Mouse (Mus musculus): ENCODE measurements around the gene Prkca. TPM values are rescaled to one million over a fixed set of nuclear protein-coding genes. Genes with fewer than 3 reads are reported as not detected.

The Prkca gene
- polyA plus RNA-seq, 1 experiment: 2.2 TPM

DNA sequence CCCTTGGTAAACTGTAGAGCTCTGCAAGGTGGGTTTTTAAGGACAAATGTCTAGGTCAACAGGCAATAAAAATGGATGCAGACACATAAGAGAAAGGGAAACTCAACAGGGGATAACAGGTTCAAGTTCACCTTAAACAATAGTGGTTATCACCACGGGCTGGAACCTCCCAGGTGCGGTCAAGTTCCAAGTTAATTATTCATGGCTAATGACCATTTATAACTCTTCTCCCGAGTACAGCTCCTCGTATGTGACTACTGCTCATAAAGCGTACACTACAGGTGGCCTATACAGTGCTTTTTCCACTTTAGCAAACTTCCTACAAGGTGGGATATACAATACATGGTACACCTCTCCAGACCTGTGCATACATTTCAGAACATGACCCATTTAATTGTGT lies 33.9 kb downstream of the Prkca start:
- Histone ChIP-seq H3K4me3 (ENCODE audit: control insufficient read depth, low read depth, low read length) (no peak overlapping the region), H3K36me3 (ENCODE audit: control insufficient read depth, insufficient read depth, low read length) (no peaks in the 10 kb centered on the region), H3K27ac (ENCODE audit: control insufficient read depth, insufficient read depth, low read depth, low read length) (no peak overlapping the region), H3K27me3 (ENCODE audit: control insufficient read depth, insufficient read depth, low read length) (no peaks in the 10 kb centered on the region), H3K4me1 (ENCODE audit: control insufficient read depth, insufficient read depth, low read length) (peaks cover 7% of the 10 kb centered on the region)
- TF ChIP-seq CTCF (IDR thresholded peaks at IDR 0.05; ENCODE audit: control insufficient read depth, insufficient read depth, insufficient replicate concordance, low read depth, low read length): no peak
- no peak for TF ChIP-seq POLR2A (IDR thresholded peaks at IDR 0.05; ENCODE audit: control insufficient read depth, low read depth, low read length)

DNA sequence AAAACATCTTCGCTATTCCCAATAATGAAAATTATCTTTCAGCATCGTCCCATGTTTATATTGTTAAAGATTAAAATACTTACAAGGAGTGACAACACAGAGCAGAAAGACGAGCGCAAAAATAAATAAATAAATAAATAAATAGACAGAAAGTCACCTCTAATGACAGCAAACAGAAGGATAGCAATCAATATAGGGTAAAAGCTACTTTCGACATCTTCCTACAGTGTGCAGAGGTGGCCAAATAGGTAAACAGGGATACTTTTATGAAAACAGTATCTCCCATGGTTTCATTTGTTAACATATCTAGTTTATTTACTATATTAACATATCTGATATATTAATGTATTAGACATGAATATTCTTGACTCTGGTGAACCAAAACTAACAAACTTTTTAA lies 35.5 kb downstream of the Prkca start:
- no peaks in the 10 kb centered on the region for H3K27me3 ChIP-seq (ENCODE audit: control insufficient read depth, insufficient read depth, low read length)
- no peak for TF ChIP-seq CTCF (IDR thresholded peaks at IDR 0.05; ENCODE audit: control insufficient read depth, insufficient read depth, insufficient replicate concordance, low read depth, low read length)
- TF ChIP-seq POLR2A (IDR thresholded peaks at IDR 0.05; ENCODE audit: control insufficient read depth, low read depth, low read length): no peak
- no peak overlapping the region for H3K27ac ChIP-seq (ENCODE audit: control insufficient read depth, insufficient read depth, low read depth, low read length)
- H3K36me3 ChIP-seq (ENCODE audit: control insufficient read depth, insufficient read depth, low read length): no peaks in the 10 kb centered on the region
- H3K4me1 ChIP-seq (ENCODE audit: control insufficient read depth, insufficient read depth, low read length): peaks cover 7% of the 10 kb centered on the region
- H3K4me3 ChIP-seq (ENCODE audit: control insufficient read depth, low read depth, low read length): no peak overlapping the region

DNA sequence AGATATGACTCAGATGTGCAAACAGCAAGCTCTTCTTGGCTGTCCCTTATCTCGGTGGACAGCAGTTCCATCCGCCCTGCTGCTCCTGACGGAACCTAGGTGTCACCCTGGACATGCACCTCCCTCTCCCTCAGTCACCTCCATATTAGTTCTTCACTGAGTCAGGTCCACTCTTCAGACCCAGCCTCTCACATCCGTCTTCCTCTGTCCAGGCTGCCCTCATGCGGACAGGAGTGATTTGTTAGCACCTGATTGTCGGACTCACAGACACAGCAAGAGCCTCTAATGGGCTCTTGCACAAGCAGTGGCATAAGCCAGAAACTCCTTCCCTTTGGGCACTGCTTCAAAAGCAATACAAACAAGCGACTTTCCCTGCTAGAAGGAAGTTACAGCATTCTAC lies 36.5 kb downstream of the Prkca start:
- H3K27me3 ChIP-seq (ENCODE audit: control insufficient read depth, insufficient read depth, low read length): no peaks in the 10 kb centered on the region
- peaks cover 7% of the 10 kb centered on the region for H3K4me1 ChIP-seq (ENCODE audit: control insufficient read depth, insufficient read depth, low read length)
- no peak overlapping the region for H3K27ac ChIP-seq (ENCODE audit: control insufficient read depth, insufficient read depth, low read depth, low read length)
- no peak for TF ChIP-seq CTCF (IDR thresholded peaks at IDR 0.05; ENCODE audit: control insufficient read depth, insufficient read depth, insufficient replicate concordance, low read depth, low read length)
- TF ChIP-seq POLR2A (IDR thresholded peaks at IDR 0.05; ENCODE audit: control insufficient read depth, low read depth, low read length): no peak
- no peak overlapping the region for H3K4me3 ChIP-seq (ENCODE audit: control insufficient read depth, low read depth, low read length)
- H3K36me3 ChIP-seq (ENCODE audit: control insufficient read depth, insufficient read depth, low read length): no peaks in the 10 kb centered on the region

DNA sequence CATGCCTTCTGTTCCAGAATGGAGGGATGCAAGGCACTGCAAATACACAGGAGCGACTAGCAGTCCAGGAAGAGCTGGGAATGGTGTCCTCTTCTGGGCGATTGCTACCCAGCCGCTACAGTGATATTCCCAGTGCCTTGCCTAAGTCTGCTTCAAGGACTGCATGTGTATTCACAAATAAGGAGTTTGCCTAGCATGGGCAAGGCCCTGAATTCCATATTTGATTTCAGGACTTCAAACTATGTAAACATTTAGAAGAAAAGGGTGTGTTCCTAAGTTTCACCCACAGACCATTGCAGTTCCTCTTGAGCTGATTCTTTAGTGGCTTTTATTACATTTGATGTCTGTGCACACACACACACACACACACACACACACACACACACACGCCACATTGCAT lies 39.9 kb downstream of the Prkca start:
- no peak for TF ChIP-seq POLR2A (IDR thresholded peaks at IDR 0.05; ENCODE audit: control insufficient read depth, low read depth, low read length)
- TF ChIP-seq CTCF (IDR thresholded peaks at IDR 0.05; ENCODE audit: control insufficient read depth, insufficient read depth, insufficient replicate concordance, low read depth, low read length): no peak
- H3K27me3 ChIP-seq (ENCODE audit: control insufficient read depth, insufficient read depth, low read length): no peaks in the 10 kb centered on the region

DNA sequence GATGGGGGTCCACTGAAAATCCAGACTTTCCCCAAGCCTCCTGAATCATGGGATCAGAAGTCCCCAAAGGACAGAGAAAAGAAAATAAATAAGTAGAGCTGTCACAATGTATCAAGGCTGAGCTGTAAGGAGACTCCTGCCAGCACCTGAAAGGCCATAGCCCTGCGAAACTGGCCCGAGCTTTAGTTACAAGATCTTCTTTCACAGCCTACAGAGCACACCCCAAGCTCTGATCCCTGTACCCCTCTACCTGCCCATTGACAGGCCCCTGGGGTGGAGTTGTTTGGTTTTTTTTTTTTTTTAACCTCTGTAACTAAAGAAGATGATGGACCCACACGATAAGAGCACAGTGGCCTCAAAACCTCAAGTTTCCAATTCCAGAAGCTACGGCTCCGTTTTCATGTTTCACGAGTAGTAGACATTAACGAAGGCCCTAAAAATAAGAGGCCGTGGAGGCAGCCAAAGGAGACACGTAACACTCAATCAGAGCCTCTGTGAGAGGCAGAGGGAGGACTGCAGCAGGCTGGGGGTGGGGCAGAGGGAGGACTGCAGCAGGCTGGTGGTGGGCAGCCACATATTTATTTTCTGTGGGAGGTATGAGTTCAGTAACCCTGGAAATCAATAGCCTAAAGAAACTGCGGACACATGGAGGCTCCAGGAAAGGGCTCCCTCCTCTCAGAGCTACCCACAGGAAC lies 41.8 kb downstream of the Prkca start:
- no peaks in the 10 kb centered on the region for H3K27me3 ChIP-seq (ENCODE audit: control insufficient read depth, insufficient read depth, low read length)
- peaks cover 8% of the 10 kb centered on the region for H3K4me1 ChIP-seq (ENCODE audit: control insufficient read depth, insufficient read depth, low read length)
- H3K27ac ChIP-seq (ENCODE audit: control insufficient read depth, insufficient read depth, low read depth, low read length): no peak overlapping the region
- H3K36me3 ChIP-seq (ENCODE audit: control insufficient read depth, insufficient read depth, low read length): no peaks in the 10 kb centered on the region
- no peak for TF ChIP-seq CTCF (IDR thresholded peaks at IDR 0.05; ENCODE audit: control insufficient read depth, insufficient read depth, insufficient replicate concordance, low read depth, low read length)
- TF ChIP-seq POLR2A (IDR thresholded peaks at IDR 0.05; ENCODE audit: control insufficient read depth, low read depth, low read length): no peak
- no peak overlapping the region for H3K4me3 ChIP-seq (ENCODE audit: control insufficient read depth, low read depth, low read length)

More for the DNA sequence above, 39.9 kb downstream of the Prkca start:
- H3K4me3 ChIP-seq (ENCODE audit: control insufficient read depth, low read depth, low read length): no peak overlapping the region
- no peaks in the 10 kb centered on the region for H3K36me3 ChIP-seq (ENCODE audit: control insufficient read depth, insufficient read depth, low read length)
- H3K4me1 ChIP-seq (ENCODE audit: control insufficient read depth, insufficient read depth, low read length): peaks cover 11% of the 10 kb centered on the region
- H3K27ac ChIP-seq (ENCODE audit: control insufficient read depth, insufficient read depth, low read depth, low read length): no peak overlapping the region

DNA sequence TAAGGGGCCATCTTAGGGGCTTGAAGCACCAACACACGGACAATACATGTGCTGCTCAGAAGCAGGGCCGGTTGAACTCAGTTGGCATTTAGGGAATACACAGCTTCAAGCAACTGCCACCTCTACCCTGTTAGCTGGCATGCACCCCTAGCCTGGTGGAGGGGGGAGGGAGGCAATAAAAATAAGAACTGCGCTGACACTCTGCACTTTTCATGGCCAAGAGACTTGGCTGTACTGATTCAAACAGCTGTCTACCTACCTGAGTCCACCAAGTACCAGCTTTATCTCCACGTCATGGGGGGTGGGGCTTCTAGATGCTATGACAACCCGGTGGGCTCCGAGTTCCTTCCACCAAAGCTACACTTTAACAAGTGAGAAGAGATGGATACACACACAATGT lies 42.7 kb downstream of the Prkca start:
- TF ChIP-seq CTCF (IDR thresholded peaks at IDR 0.05; ENCODE audit: control insufficient read depth, insufficient read depth, insufficient replicate concordance, low read depth, low read length) (no peak), POLR2A (IDR thresholded peaks at IDR 0.05; ENCODE audit: control insufficient read depth, low read depth, low read length) (no peak)
- H3K27ac ChIP-seq (ENCODE audit: control insufficient read depth, insufficient read depth, low read depth, low read length): no peak overlapping the region
- no peaks in the 10 kb centered on the region for H3K36me3 ChIP-seq (ENCODE audit: control insufficient read depth, insufficient read depth, low read length)
- H3K27me3 ChIP-seq (ENCODE audit: control insufficient read depth, insufficient read depth, low read length): no peaks in the 10 kb centered on the region
- no peak overlapping the region for H3K4me3 ChIP-seq (ENCODE audit: control insufficient read depth, low read depth, low read length)
- peaks cover 7% of the 10 kb centered on the region for H3K4me1 ChIP-seq (ENCODE audit: control insufficient read depth, insufficient read depth, low read length)

DNA sequence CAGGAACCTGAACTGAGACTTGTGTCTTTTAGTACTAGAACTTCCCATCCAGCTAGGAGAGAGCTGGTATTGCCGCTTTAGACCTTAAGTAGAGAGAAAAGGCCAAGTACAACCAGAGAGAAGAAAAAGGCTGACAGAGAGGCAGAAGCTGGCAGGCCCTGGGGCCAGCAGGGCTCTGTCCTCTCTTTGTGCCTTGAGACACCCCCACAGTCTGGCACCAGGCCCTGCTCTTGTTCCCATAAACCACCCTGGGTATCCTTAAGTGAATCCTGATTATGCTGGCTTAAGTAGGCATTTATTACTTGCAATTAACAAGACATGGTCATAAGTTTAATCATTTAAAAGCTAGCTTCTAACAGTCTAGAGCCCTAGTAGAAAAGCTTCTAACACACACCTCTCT lies 43.3 kb downstream of the Prkca start:
- TF ChIP-seq CTCF (IDR thresholded peaks at IDR 0.05; ENCODE audit: control insufficient read depth, insufficient read depth, insufficient replicate concordance, low read depth, low read length) (no peak), POLR2A (IDR thresholded peaks at IDR 0.05; ENCODE audit: control insufficient read depth, low read depth, low read length) (no peak)
- no peak overlapping the region for H3K4me3 ChIP-seq (ENCODE audit: control insufficient read depth, low read depth, low read length)
- H3K4me1 ChIP-seq (ENCODE audit: control insufficient read depth, insufficient read depth, low read length): peaks cover 5% of the 10 kb centered on the region
- H3K36me3 ChIP-seq (ENCODE audit: control insufficient read depth, insufficient read depth, low read length): no peaks in the 10 kb centered on the region
- no peak overlapping the region for H3K27ac ChIP-seq (ENCODE audit: control insufficient read depth, insufficient read depth, low read depth, low read length)
- H3K27me3 ChIP-seq (ENCODE audit: control insufficient read depth, insufficient read depth, low read length): no peaks in the 10 kb centered on the region
